Mouse (Mus musculus) forebrain, embryonic 16.5 days (tissue): Measurements from ENCODE around the gene Naa50. TPM values are rescaled to one million over a fixed set of nuclear protein-coding genes. Genes with fewer than 3 reads are reported as not detected.

ENCODE experiments used
- ATAC-seq: fragments of 200-750 bp; cut with Nextera tagmentation; 2 replicates; pipeline ENCODE4 v1.8.0; 2017; ENCODE audit warnings: mild to moderate bottlenecking, moderate library complexity
- H3K27ac ChIP-seq: fragments of 300-500 bp; sonication (generic); 2 replicates; pipeline ENCODE4 v1.5.1; 2014; ENCODE audit warnings: low read length, control low read depth
- H3K27me3 ChIP-seq: fragments of 300-500 bp; sonication (generic); replicated peaks from 2 replicates; pipeline ENCODE4 v1.6.1; 2014; ENCODE audit warnings: low read length; ENCODE audit not compliant: control insufficient read depth, insufficient read depth
- H3K36me3 ChIP-seq: fragments of 300-500 bp; sonication (generic); 2 replicates; pipeline ENCODE4 v1.6.1; 2014; ENCODE audit not compliant: control insufficient read depth, insufficient read depth
- H3K4me1 ChIP-seq: fragments of 300-500 bp; sonication (generic); replicated peaks from 2 replicates; pipeline ENCODE4 v1.6.1; 2014; ENCODE audit warnings: low read length; ENCODE audit not compliant: control insufficient read depth, insufficient read depth
- H3K4me2 ChIP-seq: fragments of 300-500 bp; sonication (generic); 2 replicates; pipeline ENCODE4 v1.6.1; 2014; ENCODE audit warnings: mild to moderate bottlenecking, low read length, control low read depth
- H3K4me3 ChIP-seq: fragments of 300-500 bp; sonication (generic); replicated peaks from 2 replicates; pipeline ENCODE4 v1.5.1; 2014; ENCODE audit warnings: mild to moderate bottlenecking, low read length, control low read depth
- H3K9ac ChIP-seq: fragments of 300-500 bp; sonication (generic); replicated peaks from 2 replicates; pipeline ENCODE4 v1.6.1; 2014; ENCODE audit warnings: low read depth, low read length, control low read depth
- H3K9me3 ChIP-seq: fragments of 300-500 bp; sonication (generic); 2 replicates; pipeline ENCODE4 v1.6.1; 2016; ENCODE audit warnings: low read length; ENCODE audit not compliant: control insufficient read depth
- WGBS: fragments of 180-500 bp; shearing (Covaris S2); extraction: QIAGEN DNeasy Blood & Tissue Kit; methylation state at CpG from one replicate; pipeline ENCODE4 v1.1.7; 2014; 5-methylcytosine and 5-hydroxymethylcytosine counted together
- polyA plus RNA-seq: library from polyadenylated mRNA; unstranded; fragments of >200 nt; fragmentation: Nextera tagmentation; extraction: Ambion mirVana; gene quantifications from 2 replicates; pipeline ENCODE4 v1.2.1, GENCODE M21; 2015

The Naa50 gene
- 80.5 and 90.1 TPM in 2 replicates for polyA plus RNA-seq

GRCm38 (mm10) chr16:44139536-44140185 lies at the start of gene Naa50, which contains the start of gene Atp6v1a:
Gene Naa50 (plus strand): TSS chr16:44139830.
Gene Atp6v1a (minus strand): TSS chr16:44139705.
- Histone ChIP-seq H3K27ac (peak within 1 kb of the TSS; percentile 98), H3K36me3 (no peaks in the 10 kb centered on the region), H3K27me3 (no peaks in the 10 kb centered on the region), H3K4me1 (peaks cover 15% of the 10 kb centered on the region), H3K9me3 (no peaks in the 10 kb centered on the region), H3K4me3 (peak within 1 kb of the TSS; percentile 88), H3K9ac (peak within 1 kb of the TSS; percentile 88), H3K4me2 (peak within 1 kb of the TSS; percentile 66)
- peak; percentile 89 for ATAC-seq
- 0% methylated on average over 66 of the region's 71 CpGs for WGBS

DNA sequence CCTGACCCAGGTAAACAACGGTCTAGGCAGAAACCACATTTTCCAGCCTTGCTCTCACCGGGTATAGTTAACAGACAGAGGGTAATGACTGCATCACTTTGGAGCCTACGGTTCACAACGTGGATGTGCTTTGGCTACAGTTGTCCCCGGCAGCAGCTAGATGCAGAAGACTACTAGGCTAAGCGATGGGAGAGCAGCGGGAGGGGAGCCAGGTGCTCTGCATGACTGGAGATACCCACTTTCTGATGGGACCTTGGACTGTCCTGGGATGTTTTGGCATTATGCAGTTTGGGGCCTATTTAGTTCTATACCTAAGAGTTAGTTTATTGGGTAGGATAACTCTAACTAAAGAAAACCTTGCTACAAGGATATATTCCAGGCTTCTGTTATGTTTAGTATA lies 40.3 kb upstream of the Naa50 start:
- Histone ChIP-seq H3K27me3 (no peaks in the 10 kb centered on the region), H3K4me1 (no peaks in the 10 kb centered on the region), H3K4me2 (no peak overlapping the region), H3K36me3 (peaks cover 48% of the 10 kb centered on the region), H3K9me3 (no peaks in the 10 kb centered on the region; the same call in 1 of the 2 replicates), H3K4me3 (no peak overlapping the region), H3K9ac (no peak overlapping the region), H3K27ac (no peak overlapping the region)
- ATAC-seq: no peak
- 94% methylated on average over 7 of the region's 7 CpGs for WGBS

- Histone ChIP-seq H3K36me3 (peaks cover 38% of the 10 kb centered on the region), H3K9me3 (no peaks in the 10 kb centered on the region), H3K9ac (no peak overlapping the region), H3K27ac (no peak overlapping the region), H3K4me3 (no peak overlapping the region), H3K27me3 (no peaks in the 10 kb centered on the region), H3K4me2 (no peak overlapping the region), H3K4me1 (no peaks in the 10 kb centered on the region)
- no peak for ATAC-seq
- WGBS: 94% methylated on average over 12 of the region's 12 CpGs
Measured at GRCm38 (mm10) chr16:44101181-44101710, 38.4 kb upstream of the Naa50 start.

- 92% methylated on average over 2 of the region's 2 CpGs for WGBS
- Histone ChIP-seq H3K4me2 (no peak overlapping the region), H3K9me3 (no peaks in the 10 kb centered on the region), H3K27ac (no peak overlapping the region), H3K4me3 (no peak overlapping the region), H3K9ac (no peak overlapping the region), H3K27me3 (no peaks in the 10 kb centered on the region), H3K4me1 (no peaks in the 10 kb centered on the region), H3K36me3 (peaks cover 42% of the 10 kb centered on the region)
- ATAC-seq: no peak
Measured at GRCm38 (mm10) chr16:44102925-44103324, 36.7 kb upstream of the Naa50 start.

DNA sequence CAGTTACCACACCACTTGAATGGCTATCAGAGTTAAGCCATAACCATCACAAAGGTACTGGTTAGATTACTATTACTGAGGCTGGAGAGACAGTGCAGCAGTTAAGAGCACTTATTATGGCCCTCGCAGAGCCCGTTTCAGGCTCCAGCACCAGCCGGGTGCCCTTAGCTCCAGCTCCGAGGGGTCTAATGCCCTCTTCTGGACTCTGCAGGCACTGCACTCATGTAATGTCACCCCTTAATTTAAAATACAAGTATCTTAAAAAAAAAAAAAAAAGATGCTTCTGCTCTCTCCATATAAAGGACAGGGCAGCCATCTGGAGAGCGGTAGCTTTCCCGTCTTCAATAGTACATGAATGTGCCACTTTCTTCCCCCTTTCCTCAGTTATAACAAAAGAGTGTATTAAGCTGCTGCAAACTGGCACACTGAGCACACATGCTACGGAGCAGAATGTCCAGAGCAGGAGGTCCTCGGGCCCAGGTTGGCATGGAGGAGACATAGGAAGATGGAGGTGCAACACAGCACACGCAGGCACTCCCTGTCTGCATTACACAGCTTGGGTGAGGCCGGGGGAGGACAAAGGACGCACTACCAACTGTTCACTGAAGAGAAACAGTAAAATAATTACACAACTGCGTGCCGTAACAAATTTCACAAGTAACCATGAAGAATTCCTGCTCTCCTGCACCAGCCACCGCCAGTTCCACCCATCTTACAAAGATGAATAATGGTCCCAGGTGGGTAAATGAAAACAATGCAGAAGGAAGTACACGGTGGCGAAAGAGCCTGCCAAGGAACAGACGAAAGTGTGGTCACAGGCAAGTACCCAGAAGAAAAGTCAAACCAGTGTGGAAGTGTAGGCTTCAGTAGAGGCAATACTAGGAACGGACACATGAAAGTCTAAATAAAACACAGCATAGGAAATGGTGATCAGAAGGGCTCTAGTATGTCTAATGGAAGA lies 35.5 kb upstream of the Naa50 start:
- Histone ChIP-seq H3K4me3 (no peak overlapping the region), H3K9ac (no peak overlapping the region), H3K4me2 (no peak overlapping the region), H3K4me1 (no peaks in the 10 kb centered on the region), H3K9me3 (no peaks in the 10 kb centered on the region), H3K27ac (no peak overlapping the region), H3K27me3 (no peaks in the 10 kb centered on the region), H3K36me3 (peaks cover 41% of the 10 kb centered on the region)
- WGBS: 91% methylated on average over 18 of the region's 18 CpGs
- no peak for ATAC-seq

DNA sequence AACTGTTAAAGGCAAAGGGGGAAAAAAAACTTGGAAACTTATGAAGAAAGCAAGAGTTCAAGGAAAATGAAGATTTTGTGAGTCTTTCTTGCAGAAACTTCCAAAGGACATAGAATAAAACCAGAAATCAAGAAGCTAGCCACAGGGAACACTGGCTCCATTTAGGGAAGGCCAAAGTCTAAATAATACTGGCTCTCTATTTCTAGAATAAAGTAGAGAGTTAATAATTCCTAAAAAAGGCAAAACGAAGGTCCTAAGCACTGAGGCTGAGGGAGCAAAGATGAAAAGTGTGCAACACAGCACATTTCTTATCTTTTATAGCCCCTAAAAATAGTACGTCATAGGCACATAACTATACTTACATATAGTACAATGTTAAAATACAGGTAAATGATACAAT lies 34.4 kb upstream of the Naa50 start:
- H3K4me3 ChIP-seq: no peak overlapping the region
- H3K9ac ChIP-seq: no peak overlapping the region
- WGBS: 96% methylated on average over 2 of the region's 2 CpGs
- no peaks in the 10 kb centered on the region for H3K4me1 ChIP-seq
- no peaks in the 10 kb centered on the region for H3K27me3 ChIP-seq
- H3K4me2 ChIP-seq: no peak overlapping the region
- H3K9me3 ChIP-seq: no peaks in the 10 kb centered on the region
- ATAC-seq: no peak
- peaks cover 40% of the 10 kb centered on the region for H3K36me3 ChIP-seq
- H3K27ac ChIP-seq: no peak overlapping the region

DNA sequence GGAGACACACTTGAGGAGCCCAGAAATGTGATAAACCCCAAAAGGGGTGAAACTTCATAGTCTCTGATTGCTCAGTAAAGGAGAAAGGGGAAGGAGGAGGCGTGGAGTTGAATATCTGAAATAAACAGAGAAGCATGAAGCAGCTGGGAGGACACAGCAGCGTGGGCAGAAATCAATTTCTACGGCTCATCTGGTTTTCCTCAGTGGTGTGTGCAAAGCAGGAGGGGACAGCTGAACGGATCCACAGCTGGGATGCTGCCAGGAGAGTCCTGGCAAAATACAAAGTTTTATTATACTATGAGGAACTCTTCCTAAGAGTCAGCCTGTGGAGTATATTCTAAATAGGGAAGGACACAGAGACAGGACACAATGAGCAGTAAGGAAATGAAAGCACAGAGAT lies 30.6 kb upstream of the Naa50 start:
- 80% methylated on average over 4 of the region's 4 CpGs for WGBS

GRCm38 (mm10) chr16:44119753-44120501 lies 19.7 kb upstream of the Naa50 start:
- peaks cover 2% of the 10 kb centered on the region; the same call in 1 of the 2 replicates for H3K4me1 ChIP-seq
- no peak overlapping the region for H3K4me2 ChIP-seq
- 0 out of 2 replicates have a peak, but pooled peaks cover 2% of the 10 kb centered on the region for H3K36me3 ChIP-seq
- 93% methylated on average over 7 of the region's 7 CpGs for WGBS
- no peak for ATAC-seq
- no peak overlapping the region for H3K9ac ChIP-seq
- no peaks in the 10 kb centered on the region for H3K27me3 ChIP-seq
- no peaks in the 10 kb centered on the region for H3K9me3 ChIP-seq
- no peak overlapping the region for H3K4me3 ChIP-seq
- no peak overlapping the region for H3K27ac ChIP-seq

More for the DNA sequence above, 30.6 kb upstream of the Naa50 start:
- Histone ChIP-seq H3K36me3 (peaks cover 29% of the 10 kb centered on the region), H3K4me3 (no peak overlapping the region), H3K4me1 (no peaks in the 10 kb centered on the region), H3K4me2 (no peak overlapping the region), H3K9ac (no peak overlapping the region), H3K9me3 (no peaks in the 10 kb centered on the region), H3K27me3 (no peaks in the 10 kb centered on the region), H3K27ac (no peak overlapping the region)
- ATAC-seq: no peak
